ENCODE assay signal across 21 mouse cellular contexts in the genomic region with DNA sequence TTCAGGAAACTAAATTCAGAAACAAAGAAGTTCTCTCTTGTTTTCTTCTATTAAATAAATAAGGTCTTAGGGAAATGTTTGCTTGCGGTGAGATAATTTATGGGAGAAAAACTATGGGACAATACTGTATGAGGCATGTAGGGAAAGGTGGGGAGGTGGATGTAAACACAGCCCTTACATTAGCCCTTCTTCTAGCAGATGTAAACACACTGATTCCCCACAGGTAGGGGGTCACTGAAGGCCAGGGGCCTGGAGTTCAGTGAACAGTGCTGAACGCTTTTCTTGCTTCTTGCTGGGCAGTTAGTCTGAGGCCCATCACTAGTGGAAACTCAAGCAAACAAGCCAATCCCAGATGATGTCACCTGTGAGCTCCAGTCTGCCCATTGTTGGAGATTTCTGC.
A peak's percentile ranks its signal among the peaks of the same experiment; 100 is the strongest.
DNase-seq lines count a peak whose midpoint lies in the region; ATAC-seq and TF ChIP-seq lines count a peak whose summit lies in the region.
"Had no signal": no experiment of that assay in that cellular context is flagged by ENCODE, and none has a peak within 500 bp of the region (broad histone marks: within the 10 kb centered on the region; RNA-seq: fewer than 3 reads in every experiment).

No protein-coding gene starts in this region.

- 0 out of 2 replicates have a peak overlapping the region, but pooled peaks have one; percentile 23 for H3K27ac ChIP-seq in midbrain, embryonic 10.5 days (replicated peaks)
- H3K27ac ChIP-seq in midbrain, postnatal 0 days (ENCODE audit: low read depth, low read length) = no peak overlapping the region
- 0 out of 2 replicates have a peak overlapping the region, but pooled peaks have one; percentile 14 for H3K27ac ChIP-seq in limb, embryonic 10.5 days
- H3K27ac ChIP-seq in stomach, postnatal 0 days (replicated peaks) = no peak overlapping the region
- H3K27ac ChIP-seq: embryonic facial prominence, embryonic 12.5 days; limb, embryonic 13.5 days; liver, embryonic 12.5 days had no signal

- H3K4me2 ChIP-seq in midbrain, postnatal 0 days (ENCODE audit: low read depth, low read length, poor library complexity, severe bottlenecking) = no peak overlapping the region
- no peak overlapping the region for H3K4me2 ChIP-seq in stomach, postnatal 0 days (replicated peaks; ENCODE audit: low read depth)
- H3K4me2 ChIP-seq: embryonic facial prominence, embryonic 12.5 days; heart, embryonic 11.5 days; limb, embryonic 13.5 days; liver, embryonic 12.5 days had no signal

- no peak overlapping the region for H3K4me3 ChIP-seq in midbrain, embryonic 10.5 days
- H3K4me3 ChIP-seq in midbrain, postnatal 0 days (ENCODE audit: low read depth, low read length) = no peak overlapping the region
- no peak overlapping the region for H3K4me3 ChIP-seq in limb, embryonic 10.5 days
- no peak overlapping the region for H3K4me3 ChIP-seq in stomach, postnatal 0 days (ENCODE audit: low read depth, low read length)
- H3K4me3 ChIP-seq: embryonic facial prominence, embryonic 12.5 days; limb, embryonic 13.5 days; liver, embryonic 12.5 days had no signal

- H3K9ac ChIP-seq in midbrain, postnatal 0 days (replicated peaks; ENCODE audit: low read length, poor library complexity, severe bottlenecking) = no peak overlapping the region
- no peak overlapping the region for H3K9ac ChIP-seq in stomach, postnatal 0 days (ENCODE audit: low read length)
- H3K9ac ChIP-seq: embryonic facial prominence, embryonic 12.5 days; limb, embryonic 13.5 days; liver, embryonic 12.5 days had no signal

- H3K9me3 ChIP-seq in midbrain, embryonic 10.5 days (replicated peaks) = no peaks in the 10 kb centered on the region
- no peaks in the 10 kb centered on the region for H3K9me3 ChIP-seq in midbrain, postnatal 0 days (ENCODE audit: low read length)
- H3K9me3 ChIP-seq in limb, embryonic 10.5 days (replicated peaks) = no peaks in the 10 kb centered on the region
- no peaks in the 10 kb centered on the region for H3K9me3 ChIP-seq in stomach, postnatal 0 days (ENCODE audit: control insufficient read depth, low read length)
- H3K9me3 ChIP-seq: embryonic facial prominence, embryonic 12.5 days; limb, embryonic 13.5 days; liver, embryonic 12.5 days had no signal

- peaks cover 17% of the 10 kb centered on the region for H3K4me1 ChIP-seq in midbrain, embryonic 10.5 days
- H3K4me1 ChIP-seq in midbrain, postnatal 0 days (ENCODE audit: insufficient read depth, low read length) = no peaks in the 10 kb centered on the region
- H3K4me1 ChIP-seq in limb, embryonic 10.5 days = peaks cover 10% of the 10 kb centered on the region
- no peaks in the 10 kb centered on the region for H3K4me1 ChIP-seq in stomach, postnatal 0 days (replicated peaks; ENCODE audit: control insufficient read depth, insufficient read depth)
- H3K4me1 ChIP-seq: embryonic facial prominence, embryonic 12.5 days; limb, embryonic 13.5 days; liver, embryonic 12.5 days had no signal

- 81% methylated on average over 2 of the region's 2 CpGs for WGBS in midbrain, embryonic 10.5 days
- WGBS in midbrain, postnatal 0 days = 85% methylated on average over 2 of the region's 2 CpGs
- WGBS in limb, embryonic 10.5 days = 67% methylated on average over 2 of the region's 2 CpGs
- 55% methylated on average over 2 of the region's 2 CpGs for WGBS in stomach, postnatal 0 days

- TF ChIP-seq CTCF in midbrain, postnatal 0 days (IDR thresholded peaks at IDR 0.05) = no peak
- TF ChIP-seq CTCF in stomach, postnatal 0 days (IDR thresholded peaks at IDR 0.05; ENCODE audit: low read depth) = no peak

- TF ChIP-seq EP300 in stomach, postnatal 0 days (optimal IDR thresholded peaks at IDR 0.05) = no peak

- no peak for ATAC-seq in midbrain, postnatal 0 days (ENCODE audit: low FRiP score)
- no peak for ATAC-seq in stomach, postnatal 0 days (ENCODE audit: low FRiP score, low TSS enrichment)
- ATAC-seq: liver, embryonic 12.5 days had no signal

- H3K36me3 ChIP-seq in midbrain, embryonic 10.5 days = no peaks in the 10 kb centered on the region
- H3K36me3 ChIP-seq in midbrain, postnatal 0 days (ENCODE audit: insufficient read depth, low read length) = no peaks in the 10 kb centered on the region
- H3K36me3 ChIP-seq in limb, embryonic 10.5 days = no peaks in the 10 kb centered on the region
- no peaks in the 10 kb centered on the region for H3K36me3 ChIP-seq in stomach, postnatal 0 days (ENCODE audit: control insufficient read depth, insufficient read depth, low read length)
- H3K36me3 ChIP-seq: embryonic facial prominence, embryonic 12.5 days; limb, embryonic 13.5 days; liver, embryonic 12.5 days had no signal

- DNase-seq in embryo, embryonic 9.5 days (ENCODE audit: extremely low spot score) = peak; percentile 0
- DNase-seq in embryo, embryonic 11 days = no peak
- no peak for DNase-seq in midbrain, embryonic 10.5 days (ENCODE audit: low spot score)
- DNase-seq in midbrain, postnatal 0 days (ENCODE audit: low spot score) = no peak
- DNase-seq in limb, embryonic 10.5 days (ENCODE audit: low spot score) = no peak
- DNase-seq in stomach, postnatal 0 days (ENCODE audit: low spot score) = peak; percentile 13
- no peak for DNase-seq in thymus, postnatal 4 days
- DNase-seq: adrenal gland, postnatal 10 days; cerebellum, adult 2 months; cerebellum, postnatal 36 days; kidney, adult 11 months; kidney, postnatal 4 days; lung, adult 18-20 months; lung, postnatal 10 days; right cerebral cortex, adult 18-20 months; right cerebral cortex, postnatal 4 days; thymus, postnatal 25 days had no signal

- H3K27me3 ChIP-seq in midbrain, embryonic 10.5 days (ENCODE audit: low read depth, poor library complexity, severe bottlenecking) = no peaks in the 10 kb centered on the region
- H3K27me3 ChIP-seq in midbrain, postnatal 0 days (ENCODE audit: insufficient read depth, low read length) = no peaks in the 10 kb centered on the region
- no peaks in the 10 kb centered on the region for H3K27me3 ChIP-seq in limb, embryonic 10.5 days (ENCODE audit: low read depth, poor library complexity, severe bottlenecking)
- no peaks in the 10 kb centered on the region for H3K27me3 ChIP-seq in stomach, postnatal 0 days (ENCODE audit: control insufficient read depth, insufficient read depth, low read length)
- H3K27me3 ChIP-seq: embryonic facial prominence, embryonic 12.5 days; limb, embryonic 13.5 days; liver, embryonic 12.5 days had no signal

Comparison
In these comparisons a context has a peak if more than half of its experiments do, and no peak if none do; other contexts are left out.
1. DNase-seq: peak in embryo, embryonic 9.5 days (single experiment) and stomach, postnatal 0 days (single experiment); none in embryo, embryonic 11 days (single experiment), midbrain, embryonic 10.5 days (single experiment), midbrain, postnatal 0 days (single experiment), limb, embryonic 10.5 days (single experiment) and thymus, postnatal 4 days (single experiment).
2. H3K27ac ChIP-seq: peak in midbrain, embryonic 10.5 days (single experiment) and limb, embryonic 10.5 days (single experiment); none in midbrain, postnatal 0 days (single experiment) and stomach, postnatal 0 days (single experiment).